Mouse (Mus musculus): ENCODE measurements around the gene Stat3. TPM values are rescaled to one million over a fixed set of nuclear protein-coding genes. Genes with fewer than 3 reads are reported as not detected.

Gene Stat3
- total RNA-seq, 2 experiments from 2014 or later, result 16.7 to 20.3 TPM

DNA sequence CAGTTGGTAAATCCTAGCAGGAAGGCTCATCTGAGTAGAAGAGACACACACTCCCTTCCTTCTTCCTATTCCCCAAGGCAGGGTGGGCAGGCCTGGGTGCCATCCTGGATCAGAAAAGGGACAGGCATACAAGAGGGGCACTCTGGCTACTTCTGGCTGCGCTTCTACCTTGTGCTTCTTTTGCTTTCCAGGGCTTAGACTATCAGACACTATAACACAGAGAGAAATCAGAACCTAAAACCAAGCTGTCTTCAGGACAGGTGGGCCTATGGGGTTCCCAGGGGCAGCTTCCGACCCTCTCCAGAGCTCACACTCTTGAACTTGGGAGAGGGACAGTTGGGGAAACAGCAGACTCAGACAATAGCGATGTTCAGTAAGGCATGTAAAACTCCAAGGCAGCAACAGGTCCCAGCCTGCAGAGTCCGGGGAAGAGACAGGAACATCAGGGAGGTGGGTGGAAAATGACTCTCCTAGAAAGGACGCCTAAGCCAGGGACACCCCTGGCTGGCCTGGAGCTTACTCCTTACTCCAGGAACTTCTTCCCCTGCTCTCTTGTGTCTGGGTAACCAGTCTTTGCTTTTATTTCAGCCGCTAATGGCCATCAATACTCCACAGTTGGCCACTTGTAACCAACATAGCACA is 25.7 kb upstream of the Stat3 start:
- ATAC-seq (replicated peaks; ENCODE audit: low FRiP score, low TSS enrichment, poor library complexity, severe bottlenecking), result no peak

DNA sequence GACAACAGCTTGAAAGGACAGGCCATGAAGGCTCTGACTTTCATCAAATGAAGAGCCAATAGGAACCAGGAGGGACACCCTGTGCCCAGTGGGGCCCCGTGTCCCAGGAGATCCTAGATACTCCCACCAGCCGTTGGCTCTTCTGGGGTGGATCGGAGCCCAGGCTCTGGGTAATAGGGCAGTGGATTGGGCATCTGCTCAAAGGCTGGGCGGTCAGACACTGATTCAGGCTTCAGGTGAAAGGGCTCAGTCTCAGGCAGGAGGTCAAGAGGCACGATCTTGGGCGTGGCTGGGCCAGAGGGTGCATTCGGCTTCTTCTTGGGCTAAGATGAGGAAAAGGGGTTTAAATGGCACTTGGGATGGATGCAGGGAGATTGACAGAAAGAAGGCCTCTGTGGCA is 24.8 kb upstream of the Stat3 start:
- ATAC-seq (replicated peaks; ENCODE audit: low FRiP score, low TSS enrichment, poor library complexity, severe bottlenecking), result no peak

DNA sequence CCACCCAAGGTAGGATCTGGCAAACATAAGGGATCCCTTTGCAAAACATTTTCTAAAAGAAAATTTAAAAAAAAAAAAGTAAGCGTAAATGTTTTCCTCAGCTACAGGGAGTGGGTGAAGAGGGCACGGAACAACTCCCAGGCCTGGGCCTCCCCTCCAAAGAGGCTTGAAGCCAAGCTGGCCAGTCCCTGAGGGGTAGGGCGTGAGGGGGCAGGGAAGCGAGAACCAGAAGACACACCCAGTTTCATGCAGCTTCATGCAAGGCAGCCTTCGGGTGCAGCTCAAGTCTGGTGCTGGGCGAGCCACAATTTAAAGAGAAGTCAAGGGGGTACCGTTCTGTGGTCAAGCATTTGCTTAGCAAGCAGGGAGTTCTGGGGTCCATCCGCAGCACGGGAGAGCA is 24.3 kb upstream of the Stat3 start:
- ATAC-seq (replicated peaks; ENCODE audit: low FRiP score, low TSS enrichment, poor library complexity, severe bottlenecking), result no peak

DNA sequence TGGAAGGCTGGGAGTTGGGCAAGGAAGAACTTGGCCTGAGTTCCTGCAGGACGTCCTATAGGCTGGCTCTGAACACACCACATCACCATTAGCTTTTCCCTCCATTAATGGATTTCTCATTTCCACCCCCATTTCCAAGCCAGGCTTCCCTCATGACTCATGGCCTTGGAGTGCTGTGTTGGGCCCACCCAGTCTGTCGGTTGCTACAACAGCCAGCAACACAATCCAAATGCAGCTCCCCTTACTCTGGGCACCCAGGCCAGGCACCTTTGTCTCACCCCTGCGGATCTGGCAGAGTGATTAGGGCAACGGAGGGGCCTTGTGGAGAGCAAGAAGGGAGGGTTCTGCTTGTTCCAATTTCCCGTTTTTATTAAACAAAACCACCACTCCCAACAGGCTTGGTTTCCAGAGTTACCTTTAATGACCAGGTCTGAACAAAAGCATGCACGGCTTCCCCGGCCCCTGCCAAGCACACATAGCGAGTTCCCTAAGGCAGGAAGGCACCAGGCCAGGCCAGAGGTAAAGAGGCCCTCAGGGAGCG is 23.1 kb upstream of the Stat3 start:
- ATAC-seq (replicated peaks; ENCODE audit: low FRiP score, low TSS enrichment, poor library complexity, severe bottlenecking), result no peak

DNA sequence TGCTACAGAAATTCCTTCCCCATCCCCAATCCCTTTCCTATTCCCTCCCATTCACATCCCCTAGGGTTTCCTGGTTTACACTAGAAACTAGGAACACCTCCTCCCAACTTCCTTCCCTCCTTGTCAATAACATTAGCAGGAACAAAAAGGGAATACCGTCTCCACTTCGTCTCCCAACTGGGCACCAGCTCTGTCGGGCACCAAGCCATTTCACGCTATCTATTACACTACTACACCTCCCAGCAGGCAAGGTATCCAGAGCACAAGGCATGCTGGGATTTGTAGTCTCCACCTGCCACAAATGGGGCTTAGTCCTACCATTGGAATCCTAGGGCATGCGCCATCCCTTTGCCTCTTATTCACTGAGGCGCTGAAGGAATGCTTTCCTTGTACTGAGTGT is 21.2 kb upstream of the Stat3 start:
- peak; percentile 67 for ATAC-seq (replicated peaks; ENCODE audit: low FRiP score, low TSS enrichment, poor library complexity, severe bottlenecking)

GRCm38 (mm10) chr11:100959826-100960225 is 20.5 kb upstream of the Stat3 start:
- no peak for ATAC-seq (replicated peaks; ENCODE audit: low FRiP score, low TSS enrichment, poor library complexity, severe bottlenecking)

GRCm38 (mm10) chr11:100959464-100959810 is 20.1 kb upstream of the Stat3 start:
- ATAC-seq (replicated peaks; ENCODE audit: low FRiP score, low TSS enrichment, poor library complexity, severe bottlenecking), result no peak

- no peak for ATAC-seq (replicated peaks; ENCODE audit: low FRiP score, low TSS enrichment, poor library complexity, severe bottlenecking)
These were observed 19.5 kb upstream of the Stat3 start for GRCm38 (mm10) chr11:100958613-100959463.

- no peak for ATAC-seq (replicated peaks; ENCODE audit: low FRiP score, low TSS enrichment, poor library complexity, severe bottlenecking)
These were observed 18.7 kb upstream of the Stat3 start for GRCm38 (mm10) chr11:100957915-100958469.

DNA sequence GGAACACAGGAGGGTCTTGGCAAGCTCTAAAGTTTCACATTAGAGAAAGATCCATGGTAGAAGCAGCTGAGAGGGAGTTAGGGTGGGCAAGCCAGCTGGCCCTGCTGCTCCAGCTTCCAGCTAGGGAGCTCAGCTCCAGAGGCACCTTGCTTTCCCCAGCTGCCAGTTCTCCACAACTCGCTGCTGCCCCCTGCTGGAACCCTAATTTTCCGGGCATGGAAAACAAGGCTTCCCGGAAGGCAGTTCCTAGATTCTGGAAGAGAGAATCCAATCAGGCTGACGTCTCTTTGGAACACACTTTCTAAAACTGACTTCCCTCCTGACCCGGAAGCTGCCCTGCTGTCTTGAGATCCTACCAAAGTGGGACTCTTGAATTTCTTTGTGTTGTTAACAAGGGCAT is 17.9 kb upstream of the Stat3 start:
- no peak for ATAC-seq (replicated peaks; ENCODE audit: low FRiP score, low TSS enrichment, poor library complexity, severe bottlenecking)

DNA sequence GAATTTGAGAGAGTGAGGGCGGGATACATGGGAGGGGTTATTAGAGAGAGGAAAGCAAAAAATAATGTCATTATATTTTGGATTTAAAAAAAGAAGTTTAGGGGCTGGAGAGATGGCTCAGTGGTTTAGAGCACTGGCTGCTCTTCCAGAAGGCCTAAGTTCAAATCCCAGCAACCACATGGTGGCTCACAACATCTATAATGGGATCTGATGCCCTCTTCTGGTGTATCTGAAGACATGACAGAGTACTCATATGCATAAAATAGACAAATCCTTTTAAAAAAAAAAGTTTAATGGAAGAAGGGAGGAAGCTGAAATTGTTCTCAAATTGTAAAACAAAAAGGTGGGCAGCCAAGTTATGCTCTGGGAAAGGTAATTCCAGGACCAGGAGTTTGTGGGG is 10.2 kb upstream of the Stat3 start:
- no peak for ATAC-seq (replicated peaks; ENCODE audit: low FRiP score, low TSS enrichment, poor library complexity, severe bottlenecking)

- no peak for ATAC-seq (replicated peaks; ENCODE audit: low FRiP score, low TSS enrichment, poor library complexity, severe bottlenecking)
These were observed 9.0 kb upstream of the Stat3 start for GRCm38 (mm10) chr11:100948317-100948716.

DNA sequence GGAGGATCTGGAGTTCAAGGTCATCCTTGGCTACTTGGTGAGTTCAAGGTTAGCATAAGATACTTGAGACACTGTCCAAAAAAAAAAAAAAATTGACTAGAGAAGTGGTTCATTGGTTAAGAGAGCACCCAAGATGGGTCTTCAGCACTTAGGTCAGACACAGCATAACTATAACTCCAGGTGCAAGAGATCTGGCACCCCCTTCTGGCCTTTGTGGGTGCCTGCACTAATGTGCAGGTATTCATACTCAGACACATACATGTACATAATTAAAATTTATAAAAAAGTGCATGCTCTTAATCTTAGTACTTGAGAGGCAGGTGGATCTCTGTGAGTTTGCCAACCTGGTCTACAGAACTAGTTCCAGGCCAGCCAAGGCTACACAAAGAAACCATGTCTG is 8.2 kb upstream of the Stat3 start:
- 0 out of 2 replicates have a peak, but pooled peaks have one; percentile 67 for ATAC-seq (replicated peaks; ENCODE audit: low FRiP score, low TSS enrichment, poor library complexity, severe bottlenecking)

DNA sequence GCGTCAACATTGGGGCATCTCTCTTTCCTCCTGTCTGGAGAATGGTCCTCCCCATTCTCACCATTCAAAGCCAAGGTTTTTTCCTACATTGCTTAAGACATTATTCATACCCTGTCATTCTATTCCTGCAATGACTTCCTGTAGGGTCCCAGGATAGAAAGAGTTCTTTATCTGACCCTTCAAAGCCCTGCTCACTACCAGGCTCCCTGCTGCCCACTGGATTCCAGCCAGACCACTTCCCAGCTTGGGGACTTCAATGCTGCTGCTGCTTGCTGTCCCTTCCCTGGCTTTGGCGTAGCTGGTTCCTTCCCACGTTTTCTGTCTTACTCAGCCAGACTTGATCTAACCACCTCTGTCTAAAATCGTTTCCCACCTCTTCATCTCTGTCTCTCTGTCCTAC is 7.5 kb upstream of the Stat3 start:
- no peak for ATAC-seq (replicated peaks; ENCODE audit: low FRiP score, low TSS enrichment, poor library complexity, severe bottlenecking)

GRCm38 (mm10) chr11:100942388-100942787 is 3.0 kb upstream of the Stat3 start:
- ATAC-seq (replicated peaks; ENCODE audit: low FRiP score, low TSS enrichment, poor library complexity, severe bottlenecking), result no peak

DNA sequence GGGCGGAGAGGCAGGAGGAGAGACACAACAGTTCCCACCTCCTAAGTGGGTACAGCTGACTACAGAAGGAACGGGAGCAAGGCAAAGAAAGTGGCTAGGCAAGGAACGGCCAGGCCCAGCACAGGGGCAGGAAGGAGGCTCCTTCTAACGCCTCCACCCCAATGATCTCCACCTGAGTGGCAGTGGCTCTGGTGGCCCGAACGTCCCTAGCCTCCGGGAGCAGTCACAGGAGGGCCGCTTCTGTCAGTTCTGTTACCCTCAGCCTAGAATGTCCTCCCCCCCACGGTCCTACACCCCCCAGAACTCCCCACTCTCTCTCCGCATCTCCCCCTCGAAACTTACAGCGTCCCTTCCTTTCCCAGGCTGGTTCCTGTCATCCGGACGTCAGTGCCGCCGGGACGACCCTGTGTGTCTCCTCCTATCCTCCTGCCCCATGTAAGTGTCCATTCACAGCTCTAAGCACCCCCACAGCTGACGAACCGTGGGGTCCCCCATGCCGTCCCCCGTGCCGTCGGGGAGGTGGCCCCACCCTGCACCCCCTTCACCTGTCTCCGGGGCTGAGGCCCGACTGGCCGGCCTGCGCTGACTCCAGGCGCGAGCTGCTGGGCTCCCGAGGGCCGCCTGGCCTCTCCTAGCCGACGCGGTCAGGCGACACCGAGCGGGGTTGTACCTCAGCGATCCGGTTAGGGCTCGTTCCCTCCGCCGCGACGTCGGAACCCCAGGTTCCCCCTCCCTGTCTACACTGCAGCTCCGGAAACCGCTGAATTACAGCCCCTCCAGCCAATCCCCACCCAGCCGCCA is 429 bp downstream of the Stat3 start:
- ATAC-seq (replicated peaks; ENCODE audit: low FRiP score, low TSS enrichment, poor library complexity, severe bottlenecking), result 0 out of 2 replicates have a peak, but pooled peaks have one; percentile 9

DNA sequence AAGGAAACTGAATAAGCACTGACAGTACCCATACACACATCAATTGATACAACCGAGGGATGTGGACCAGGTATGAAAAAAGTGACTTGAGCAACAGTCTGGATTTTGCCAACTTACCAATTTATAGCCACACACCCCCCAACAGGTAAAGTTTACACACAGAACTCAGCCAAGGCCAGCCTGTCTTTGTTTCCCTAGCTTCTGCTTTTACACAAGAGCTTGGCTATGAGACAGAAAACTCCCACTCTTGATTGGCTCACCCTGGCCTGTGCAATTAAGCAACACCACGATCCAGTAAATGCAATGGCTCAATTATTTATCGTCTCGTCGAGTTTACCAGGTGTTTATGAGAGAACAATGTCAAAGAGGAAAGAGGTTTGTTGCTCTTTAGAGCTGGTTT is 1.2 kb downstream of the Stat3 start:
- ATAC-seq (replicated peaks; ENCODE audit: low FRiP score, low TSS enrichment, poor library complexity, severe bottlenecking), result no peak

DNA sequence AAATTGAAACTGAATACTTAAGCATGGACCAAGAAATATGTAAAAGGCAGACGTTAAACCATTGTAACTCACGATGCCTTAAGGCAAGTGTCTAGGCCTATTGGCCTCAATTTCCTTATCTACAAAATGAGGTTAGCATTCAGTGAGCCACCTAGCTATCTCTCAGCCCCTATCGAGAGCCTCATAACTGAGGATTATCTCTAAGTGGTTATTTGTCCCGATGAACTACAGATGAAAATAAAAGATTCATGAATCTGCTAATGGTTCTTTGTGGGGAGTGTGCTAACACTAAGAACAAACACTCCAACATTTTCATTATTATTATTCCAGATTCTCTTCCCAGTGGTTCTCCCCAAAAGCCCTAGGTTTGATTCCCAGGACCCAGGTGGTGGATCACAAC is 2.0 kb downstream of the Stat3 start:
- ATAC-seq (replicated peaks; ENCODE audit: low FRiP score, low TSS enrichment, poor library complexity, severe bottlenecking), result no peak

GRCm38 (mm10) chr11:100935373-100936355 is 3.7 kb downstream of the Stat3 start:
- peak; percentile 43 for ATAC-seq (replicated peaks; ENCODE audit: low FRiP score, low TSS enrichment, poor library complexity, severe bottlenecking)

Data from megakaryocyte-erythroid progenitor cell, adult 5-6 weeks (primary cell).